Mouse (Mus musculus) right cerebral cortex, postnatal 36 days (tissue): ENCODE results near the gene Gm21866.
"Not testable (repeated sequence)": the region's sequence is repeated elsewhere in the genome, so short reads cannot be mapped to it uniquely, and the experiment has no call there.

Source experiments
- DNase-seq, 2 experiments: peaks; one replicate each; pipeline ENCODE4 v3.0.0; 2022; ENCODE audit warnings: low spot score in 2 of 2, mixed read lengths in 1 of 2

Gm21866 gene

GRCm38 (mm10) chrY:13465479-13465878, at the start of gene Gm21866:
Gene Gm21866 (minus strand): TSS chrY:13465579.
- not testable (repeated sequence) for DNase-seq

GRCm38 (mm10) chrY:13493726-13494125, 28.3 kb upstream of the Gm21866 start, which contains the start of gene Gm20773:
Gene Gm20773 (plus strand): TSS chrY:13494026.
- not testable (repeated sequence) for DNase-seq
